Mouse (Mus musculus) cerebral cortex, adult 2 months (tissue): ENCODE measurements around the gene Mamdc2.

Experiments
- WGBS: fragments of 180-500 bp; shearing (Covaris S2); methylation state at CpG from one replicate; pipeline ENCODE4 v1.1.7; 2018; 5-methylcytosine and 5-hydroxymethylcytosine counted together

Gene Mamdc2

DNA sequence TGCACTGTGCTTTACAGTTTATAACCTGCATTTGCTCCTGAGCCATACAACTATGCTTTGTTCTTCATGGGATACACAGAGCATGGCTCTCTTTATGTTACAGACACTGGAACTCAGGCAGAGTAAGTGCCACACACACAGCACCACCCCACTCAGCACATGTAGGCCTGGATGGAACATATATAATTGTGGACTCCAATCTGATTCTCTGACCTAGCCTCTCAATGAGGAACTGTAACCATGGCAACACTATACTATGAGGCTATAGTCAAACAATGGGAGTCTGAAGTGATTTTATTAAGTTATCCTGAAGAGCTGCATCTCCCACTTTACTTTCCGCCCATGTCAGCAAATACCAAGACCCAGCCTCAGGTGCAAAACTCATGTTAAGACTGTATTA is 30.6 kb downstream of the Mamdc2 start:
- WGBS = 93% methylated on average over 1 of the region's 1 CpGs

DNA sequence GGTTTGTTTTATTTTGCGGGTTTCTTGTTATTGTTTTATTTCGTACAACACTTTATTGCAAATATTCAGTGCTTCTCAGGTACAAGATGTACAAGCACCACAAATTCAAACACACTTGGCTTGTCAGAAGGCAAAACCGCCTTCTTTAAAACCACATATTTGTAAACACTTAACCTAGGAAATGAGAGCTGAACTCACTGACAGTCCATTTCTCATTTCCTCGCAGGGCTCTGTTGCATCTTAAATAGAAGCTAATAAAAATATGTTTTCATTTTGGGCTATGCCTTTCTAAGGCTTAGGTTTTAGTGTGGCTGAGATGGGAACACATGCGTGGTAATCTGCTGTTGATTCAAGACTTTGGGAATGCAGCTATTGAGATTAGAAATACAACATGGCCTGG is 37.4 kb downstream of the Mamdc2 start:
- WGBS = 95% methylated on average over 5 of the region's 5 CpGs

- WGBS = 91% methylated on average over 4 of the region's 4 CpGs
Observed at GRCm38 (mm10) chr19:23410328-23410727, 37.9 kb downstream of the Mamdc2 start.

- 60% methylated on average over 12 of the region's 12 CpGs for WGBS
Observed at GRCm38 (mm10) chr19:23401469-23402135, 46.6 kb downstream of the Mamdc2 start.

DNA sequence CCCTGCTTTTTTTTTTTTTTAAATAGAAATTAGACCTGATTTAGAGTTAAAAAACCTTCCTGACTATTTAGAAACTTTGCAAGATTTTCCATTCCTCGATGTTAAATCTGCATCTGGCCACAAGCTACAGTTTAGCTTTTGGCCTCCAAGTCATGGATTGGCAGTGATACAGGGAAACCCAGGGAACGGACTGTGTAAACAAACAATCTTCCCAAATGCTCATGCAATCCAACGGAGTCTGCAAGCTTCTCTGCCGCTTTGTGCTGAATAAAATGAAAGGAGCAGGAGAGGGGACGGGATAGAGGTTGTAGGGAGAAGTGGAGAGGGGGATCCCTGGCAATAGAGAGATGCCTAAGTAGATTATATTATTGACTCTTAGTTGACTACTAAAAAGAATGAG is 47.8 kb downstream of the Mamdc2 start:
- WGBS = 54% methylated on average over 5 of the region's 5 CpGs

DNA sequence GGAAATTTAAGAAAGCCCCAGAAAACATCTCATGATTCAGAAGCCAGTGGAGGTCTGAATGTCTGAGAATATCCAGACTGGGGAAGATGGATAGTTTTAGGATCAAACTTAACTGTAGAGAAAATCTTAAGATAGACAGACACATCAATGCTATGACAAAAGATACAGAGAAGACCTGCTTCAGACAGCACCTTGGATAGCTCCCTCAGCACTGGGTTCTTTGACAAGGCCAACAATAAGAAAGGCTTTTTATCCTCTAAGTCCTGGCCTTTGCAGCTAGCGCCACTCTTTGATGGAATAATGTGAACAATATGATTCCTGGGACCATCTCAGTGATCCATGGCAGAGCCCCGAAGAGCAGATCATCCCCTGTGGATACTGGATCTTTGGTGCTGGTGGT is 52.3 kb downstream of the Mamdc2 start:
- WGBS = 76% methylated on average over 2 of the region's 2 CpGs

DNA sequence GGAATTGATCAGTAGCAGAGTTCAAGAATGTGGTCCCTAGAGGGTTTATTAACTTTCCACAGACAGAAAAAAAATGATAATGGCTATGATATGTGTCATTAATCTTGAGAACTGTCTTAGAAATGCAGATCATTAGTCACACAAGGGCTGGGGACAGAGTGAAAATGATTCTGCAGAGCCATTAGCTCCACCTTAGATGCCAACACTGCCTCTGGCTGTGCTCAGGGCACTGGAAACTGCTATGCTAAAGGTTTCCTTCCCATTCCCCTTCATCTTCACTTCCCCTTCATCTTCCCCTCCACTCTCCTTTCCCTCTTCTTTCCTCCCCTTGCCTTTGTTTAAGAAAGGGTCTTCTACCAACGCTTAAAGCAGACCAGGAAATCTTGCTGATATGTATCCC is 53.6 kb downstream of the Mamdc2 start:
- 76% methylated on average over 1 of the region's 1 CpGs for WGBS

- 39% methylated on average over 4 of the region's 4 CpGs for WGBS
Observed at GRCm38 (mm10) chr19:23388862-23389272, 59.4 kb downstream of the Mamdc2 start.

DNA sequence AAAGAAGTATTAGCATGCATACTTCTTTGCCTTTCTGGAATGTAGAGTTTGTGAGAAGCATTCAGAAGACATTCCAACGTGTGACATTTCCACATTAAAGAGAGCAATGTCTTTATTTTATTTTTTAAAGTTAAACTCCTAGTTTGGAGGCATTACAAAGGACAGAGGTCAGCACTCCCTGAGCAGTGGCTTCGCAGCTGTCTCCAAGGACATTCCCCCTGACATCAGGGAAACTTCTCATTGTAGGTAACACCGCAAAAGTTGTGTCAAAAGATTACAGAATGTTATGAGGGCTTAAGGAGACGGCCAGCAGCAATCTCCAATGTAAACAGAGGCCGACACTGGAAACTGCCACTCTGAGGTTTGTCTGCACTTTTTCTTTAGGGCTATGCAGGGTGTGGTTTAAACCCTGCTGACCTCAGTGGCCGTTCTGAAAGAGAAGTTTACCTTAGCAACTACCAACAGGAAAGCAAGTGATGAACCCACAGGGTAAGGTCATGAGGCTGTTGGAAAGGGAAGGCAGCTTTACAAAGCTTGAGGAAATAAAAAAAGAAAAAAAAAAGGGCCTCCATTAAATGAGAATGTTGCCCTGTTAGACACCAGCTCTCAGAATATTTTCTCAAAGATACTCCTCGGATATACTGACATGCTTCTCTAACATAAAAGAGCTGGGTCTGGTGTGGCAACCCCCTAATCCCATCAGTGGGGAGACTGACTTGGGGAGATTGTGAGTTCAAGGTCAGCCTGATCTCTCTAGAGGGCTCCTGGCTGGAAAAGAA is 60.0 kb downstream of the Mamdc2 start:
- 62% methylated on average over 7 of the region's 7 CpGs for WGBS

GRCm38 (mm10) chr19:23382396-23382795 is 65.8 kb downstream of the Mamdc2 start:
- WGBS = 48% methylated on average over 2 of the region's 2 CpGs

DNA sequence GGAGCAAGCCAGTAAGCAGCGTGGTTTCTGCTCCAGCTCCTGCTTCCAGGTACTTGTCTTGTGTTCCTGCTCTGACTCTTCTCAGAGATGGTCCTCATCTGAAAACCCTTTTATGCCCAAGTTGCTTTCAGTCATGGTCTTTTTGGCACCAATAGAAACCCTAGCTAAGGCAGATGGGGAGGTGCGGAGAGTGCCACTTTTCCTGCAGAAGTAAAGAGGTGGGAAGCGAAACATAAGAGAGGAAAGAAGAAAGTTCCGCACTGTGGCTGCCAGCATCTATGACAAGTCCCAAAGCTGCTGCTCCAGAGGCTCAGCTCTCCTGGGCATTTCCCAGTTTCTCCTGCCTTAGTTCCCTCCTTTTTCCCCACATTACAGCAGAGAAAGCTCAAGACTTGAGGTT is 67.3 kb downstream of the Mamdc2 start:
- WGBS = 70% methylated on average over 4 of the region's 4 CpGs

DNA sequence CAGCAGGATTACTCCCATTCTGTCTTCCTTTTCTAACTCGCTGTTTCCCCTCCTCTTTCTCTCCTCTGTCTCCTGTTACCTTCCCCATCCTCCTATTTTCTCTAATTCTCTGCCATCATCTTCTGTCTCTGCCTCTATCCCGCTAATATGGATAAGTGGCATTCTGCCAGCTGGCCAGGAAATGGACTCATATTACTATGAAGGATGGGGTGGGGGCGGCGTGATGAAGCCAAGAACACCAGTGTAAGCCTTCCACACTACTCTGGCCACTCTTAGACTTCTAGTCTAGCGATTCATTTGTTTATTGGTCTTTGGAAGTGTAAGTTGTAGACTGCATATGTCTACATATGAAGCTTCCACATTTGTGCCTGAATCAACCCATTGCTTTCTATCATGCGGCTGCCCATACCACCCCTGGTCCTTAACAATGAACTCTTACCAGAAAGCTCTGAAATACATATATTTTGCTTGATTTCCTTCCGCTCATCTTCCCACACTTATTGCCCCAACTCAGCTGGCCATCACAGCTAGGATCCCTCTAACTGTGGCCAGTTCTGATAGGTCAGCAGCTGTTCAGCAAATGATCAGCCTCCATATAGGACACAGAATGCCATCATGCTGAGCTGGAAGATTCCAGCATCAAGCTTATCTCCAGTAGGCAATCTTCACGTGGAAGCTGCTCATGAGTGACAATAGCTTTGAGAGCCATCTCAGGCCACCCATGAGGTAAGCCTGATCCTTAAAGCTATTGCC is 68.3 kb downstream of the Mamdc2 start:
- WGBS = 83% methylated on average over 8 of the region's 8 CpGs

DNA sequence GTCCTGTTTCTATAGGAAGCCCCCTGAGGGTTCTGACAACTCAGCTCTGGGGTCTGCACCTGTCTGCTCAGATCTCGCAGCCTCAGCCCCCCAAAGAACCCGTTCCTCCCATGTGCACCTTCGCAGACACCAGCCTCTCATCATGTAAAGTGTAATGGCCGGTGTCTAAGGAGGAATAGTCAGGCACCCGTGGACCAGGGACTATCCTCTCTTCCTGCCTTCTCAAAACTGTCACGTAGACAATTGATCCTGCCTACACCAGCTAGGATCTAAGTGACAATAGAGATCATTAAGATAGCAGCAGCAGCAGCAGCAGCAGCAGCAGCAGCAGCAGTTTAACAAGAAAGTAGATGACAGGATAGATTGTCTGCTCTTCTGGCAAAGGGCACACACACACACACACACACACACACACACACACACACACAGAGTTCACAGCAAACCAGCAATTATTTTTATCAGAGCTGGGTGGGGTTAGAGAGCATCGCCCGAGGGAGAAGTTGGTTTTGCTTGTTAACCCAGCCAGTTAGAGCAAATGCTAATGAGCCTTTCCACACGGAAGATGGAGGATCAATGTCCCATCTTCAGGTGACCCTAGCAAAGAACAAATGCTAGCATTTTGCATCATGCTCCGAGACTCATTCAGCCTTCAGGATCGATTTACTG is 71.6 kb downstream of the Mamdc2 start:
- WGBS = 65% methylated on average over 11 of the region's 11 CpGs

GRCm38 (mm10) chr19:23374941-23375656 is 73.1 kb downstream of the Mamdc2 start:
- 64% methylated on average over 7 of the region's 7 CpGs for WGBS

GRCm38 (mm10) chr19:23373728-23374127 is 74.5 kb downstream of the Mamdc2 start:
- WGBS = 53% methylated on average over 9 of the region's 9 CpGs

- 41% methylated on average over 8 of the region's 8 CpGs for WGBS
Observed at GRCm38 (mm10) chr19:23373287-23373686, 75.0 kb downstream of the Mamdc2 start.

DNA sequence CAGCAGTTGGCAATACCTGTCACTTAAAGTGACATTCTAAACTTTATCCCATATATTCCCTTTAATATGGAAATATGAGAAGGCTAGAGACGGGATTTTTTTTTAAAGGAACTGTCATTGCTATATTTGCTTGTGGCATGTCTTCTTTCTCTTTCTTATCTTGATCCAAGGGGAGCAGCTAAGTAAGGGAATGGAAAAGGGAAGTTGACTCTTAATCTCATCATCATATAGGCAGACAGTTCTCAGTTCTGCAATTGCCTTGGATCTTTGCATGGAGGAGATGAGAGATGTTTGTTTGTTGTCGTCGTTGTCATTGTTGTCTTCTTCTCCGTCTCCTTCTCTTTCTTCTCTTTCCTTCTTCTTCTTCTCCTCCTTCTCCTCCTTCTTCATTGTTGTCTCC is 79.0 kb downstream of the Mamdc2 start:
- WGBS = 83% methylated on average over 4 of the region's 4 CpGs

DNA sequence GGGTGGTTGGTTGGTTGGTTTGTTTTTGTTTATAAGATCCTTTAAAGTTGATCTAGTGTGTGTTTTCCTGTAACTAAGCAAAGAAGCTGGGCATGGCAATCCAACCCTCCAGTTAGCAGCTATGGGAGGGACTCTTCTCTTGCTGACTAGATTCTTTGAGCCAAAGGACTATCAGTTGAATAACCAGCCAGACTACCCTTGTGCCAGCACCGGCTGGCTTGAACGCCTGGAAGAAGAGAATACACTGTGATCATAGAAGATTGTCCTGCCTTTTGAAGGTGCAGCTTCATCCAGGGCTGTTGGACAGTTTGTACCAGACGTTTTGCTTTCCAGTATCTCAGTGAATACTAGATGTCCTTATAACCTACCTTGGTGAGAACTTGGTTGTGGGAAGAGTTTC is 86.2 kb downstream of the Mamdc2 start:
- 74% methylated on average over 3 of the region's 3 CpGs for WGBS

GRCm38 (mm10) chr19:23361124-23361523 is 87.1 kb downstream of the Mamdc2 start:
- 25% methylated on average over 4 of the region's 4 CpGs for WGBS

GRCm38 (mm10) chr19:23360536-23360935 is 87.7 kb downstream of the Mamdc2 start:
- WGBS = 57% methylated on average over 4 of the region's 4 CpGs

GRCm38 (mm10) chr19:23357253-23357652 is 91.0 kb downstream of the Mamdc2 start:
- WGBS = 89% methylated on average over 5 of the region's 5 CpGs
